Mouse (Mus musculus): ENCODE measurements around the gene Brd4. TPM values are rescaled to one million over a fixed set of nuclear protein-coding genes. Genes with fewer than 3 reads are reported as not detected.

The Brd4 gene
- 255 to 330 TPM (median 306 TPM) in 4 replicates for total RNA-seq (2023; ENCODE audit: inconsistent age)

DNA sequence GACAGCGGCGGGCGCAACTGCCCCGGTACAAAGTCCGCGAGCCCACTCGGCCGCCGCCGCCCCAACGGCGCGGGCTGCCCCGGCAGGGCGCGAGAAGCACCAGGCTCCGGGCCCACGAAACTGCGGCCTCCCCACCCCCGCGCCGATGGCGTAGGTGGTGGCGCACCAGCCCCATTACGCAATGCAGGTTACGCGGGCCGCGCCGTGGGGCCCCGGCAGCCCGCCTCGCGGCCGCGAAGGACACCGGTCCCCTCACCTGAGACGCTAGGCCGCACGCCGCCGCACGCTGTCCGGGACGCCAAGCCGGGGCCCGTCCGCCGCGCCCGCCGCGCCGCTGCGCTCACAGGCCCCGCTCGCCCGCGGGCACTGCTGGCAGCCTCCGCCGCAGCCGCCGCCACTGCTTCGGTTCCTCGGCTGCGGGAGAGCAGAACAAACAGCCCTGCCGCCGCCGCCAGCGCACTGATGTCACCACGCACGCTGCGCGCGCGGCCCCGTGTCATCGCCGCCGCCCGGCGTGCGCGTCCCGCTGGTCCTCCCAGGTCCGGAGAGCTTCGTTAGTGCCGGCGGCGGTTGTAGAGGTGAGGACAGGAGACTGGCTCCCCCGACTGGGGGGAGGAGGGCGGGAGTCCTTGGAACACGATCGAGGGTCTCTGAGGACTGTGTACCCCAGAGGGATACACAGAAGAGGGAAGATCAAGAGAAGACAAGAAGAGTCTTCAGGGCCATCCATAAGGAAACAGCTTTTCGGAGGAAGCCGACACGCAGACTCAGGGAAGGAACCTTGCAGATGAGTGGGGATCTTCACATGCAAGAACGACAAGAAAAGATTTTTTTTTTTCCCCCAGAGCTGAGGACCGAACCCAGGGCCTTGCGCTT is at the start of gene Brd4:
Gene Brd4 (minus strand): TSS at position 461 of the 876 bp plus-strand sequence.

DNA sequence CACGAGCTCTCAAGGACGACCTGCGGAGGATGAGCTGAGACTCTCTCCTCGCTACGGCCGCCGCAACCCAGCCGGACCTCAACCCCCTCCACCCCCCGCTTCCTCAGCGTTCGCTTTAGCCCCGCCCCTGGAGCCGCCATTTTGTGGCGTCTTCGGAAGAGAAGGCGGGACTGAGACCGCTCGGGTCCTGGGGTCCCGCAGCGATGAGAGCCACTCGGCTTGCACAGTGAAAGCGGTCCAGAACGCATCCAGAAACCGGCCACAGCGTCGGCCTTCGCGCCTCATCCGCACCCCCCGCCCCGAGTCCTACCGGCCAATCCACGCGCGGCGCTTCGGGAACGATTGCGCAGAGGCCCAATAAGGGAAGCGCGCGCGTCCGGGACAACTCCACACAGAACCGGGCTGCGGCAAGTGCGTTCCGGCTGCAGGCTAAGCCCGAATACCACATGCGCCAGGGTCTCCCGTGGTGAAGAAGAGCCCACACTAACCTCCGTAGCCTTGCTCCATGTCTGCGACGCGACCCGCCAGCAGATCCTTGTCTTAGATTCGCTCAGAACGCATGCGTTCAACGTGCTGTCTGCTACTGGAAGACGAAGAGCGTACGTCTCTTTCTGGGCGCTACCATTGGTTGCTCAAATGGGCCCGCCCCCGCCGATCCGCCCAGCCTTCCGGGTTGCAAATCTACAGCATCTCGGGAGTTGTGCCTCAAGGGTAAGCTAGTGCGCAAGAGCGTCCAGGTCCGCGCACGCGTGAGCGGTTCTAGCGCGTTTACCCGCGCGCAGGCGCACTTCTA is 36.3 kb upstream of the Brd4 start, which contains the start of gene Akap8:
Gene Akap8 (minus strand): TSS at position 642 of the 793 bp plus-strand sequence.

DNA sequence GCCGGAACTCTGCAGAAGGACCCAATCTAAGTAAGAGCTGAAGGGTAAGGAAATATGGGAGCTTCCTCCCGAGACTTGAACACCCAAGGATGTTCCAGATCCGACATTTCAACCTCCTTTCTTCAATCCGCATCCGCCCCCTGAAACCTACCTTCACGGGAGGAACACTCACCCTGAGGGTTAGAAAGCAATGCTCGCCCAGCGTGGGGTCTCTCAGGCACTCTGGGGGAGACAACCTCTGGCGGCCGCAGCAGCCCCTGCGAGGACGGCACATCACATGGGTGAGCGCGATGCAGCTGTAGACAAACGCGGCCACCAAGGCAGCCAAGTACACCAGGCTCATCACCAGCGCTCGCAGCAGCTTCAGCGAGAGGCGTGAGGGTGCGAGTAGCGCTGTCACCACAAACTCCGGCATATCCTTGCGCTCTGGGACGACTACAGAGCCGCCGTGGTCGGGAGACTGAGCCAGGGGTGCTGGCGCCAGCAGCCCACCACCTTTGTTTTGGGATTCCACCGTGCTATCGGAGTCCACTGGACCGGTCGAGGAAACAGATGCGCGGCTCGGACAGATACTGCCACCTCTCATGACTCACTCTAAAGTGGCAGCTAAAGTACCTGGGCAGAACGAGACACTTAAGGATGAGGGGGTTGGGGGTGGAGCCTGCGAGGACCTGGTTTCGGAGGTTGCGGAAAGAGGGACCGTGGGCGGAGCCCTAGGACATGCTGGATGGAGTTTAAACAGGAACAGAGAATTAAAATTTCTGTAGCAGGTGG is 95.5 kb downstream of the Brd4 start, which contains the start of gene Ephx3:
Gene Ephx3 (minus strand): TSS at position 687 of the 774 bp plus-strand sequence.

DNA sequence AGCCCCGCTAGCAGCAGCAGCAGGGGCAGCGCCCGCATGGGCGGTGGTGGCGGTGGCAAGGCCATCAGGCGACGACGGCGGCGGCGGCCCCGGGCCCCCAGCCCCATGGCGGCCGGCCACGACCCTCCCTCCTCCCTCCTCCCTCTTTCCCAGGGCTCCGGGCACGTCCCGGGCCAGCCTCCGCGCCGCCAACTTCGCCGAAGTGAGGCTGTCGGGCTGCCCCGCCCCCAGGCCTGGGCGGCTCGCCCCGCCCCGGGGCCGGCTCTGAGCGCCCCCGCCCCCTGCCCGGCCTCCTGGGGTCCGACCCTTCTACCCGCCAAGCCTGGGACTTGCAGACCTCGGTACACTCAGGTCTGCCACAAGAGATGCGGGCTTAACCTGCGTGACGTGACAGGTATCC is 117.8 kb downstream of the Brd4 start, which contains the start of gene Notch3:
Gene Notch3 (minus strand): TSS at position 166 of the 400 bp plus-strand sequence.

Other genes starting within 250 kb of the Brd4 start
- gene Rrp1b, start 248.6 kb downstream of the Brd4 start, total RNA-seq (2023; ENCODE audit: inconsistent age), result 48.5 to 60.7 TPM (median 51.8 TPM) in 4 replicates
- gene Hsf2bp, start 248.4 kb downstream of the Brd4 start, total RNA-seq (2023; ENCODE audit: inconsistent age), result 0.22 to 0.93 TPM (median 0.45 TPM) in 3 of 4 replicates, not detected in the other
- gene Notch3, start 117.9 kb downstream of the Brd4 start, total RNA-seq (2023; ENCODE audit: inconsistent age), result not detected in 4 replicates
- gene Ephx3, start 95.2 kb downstream of the Brd4 start, total RNA-seq (2023; ENCODE audit: inconsistent age), result 1.8 to 2.4 TPM (median 2.1 TPM) in 4 replicates
- 305 to 324 TPM (median 308 TPM) in 4 replicates for gene Akap8, start 36.5 kb upstream of the Brd4 start, total RNA-seq (2023; ENCODE audit: inconsistent age)
- gene Akap8l, start 65.9 kb upstream of the Brd4 start, total RNA-seq (2023; ENCODE audit: inconsistent age), result 196 to 211 TPM (median 202 TPM) in 4 replicates
- gene Wiz, start 104.7 kb upstream of the Brd4 start, total RNA-seq (2023; ENCODE audit: inconsistent age), result 35.8 to 39.5 TPM (median 37.3 TPM) in 4 replicates
- gene Rasal3, start 118.9 kb upstream of the Brd4 start, total RNA-seq (2023; ENCODE audit: inconsistent age), result 296 to 301 TPM (median 299 TPM) in 4 replicates
- gene Pglyrp2, start 139.4 kb upstream of the Brd4 start, total RNA-seq (2023; ENCODE audit: inconsistent age), result 29.4 to 36.5 TPM (median 34.1 TPM) in 4 replicates
- not detected in 4 replicates for gene Cyp4f39, start 168.0 kb upstream of the Brd4 start, total RNA-seq (2023; ENCODE audit: inconsistent age)
- gene Cyp4f17, start 221.3 kb upstream of the Brd4 start, total RNA-seq (2023; ENCODE audit: inconsistent age), result 0.51 to 1.3 TPM (median 0.86 TPM) in 4 replicates

Measured in B cell, adult (primary cell).